Mouse (Mus musculus): Measurements from ENCODE around the gene Cox8a.

DNA sequence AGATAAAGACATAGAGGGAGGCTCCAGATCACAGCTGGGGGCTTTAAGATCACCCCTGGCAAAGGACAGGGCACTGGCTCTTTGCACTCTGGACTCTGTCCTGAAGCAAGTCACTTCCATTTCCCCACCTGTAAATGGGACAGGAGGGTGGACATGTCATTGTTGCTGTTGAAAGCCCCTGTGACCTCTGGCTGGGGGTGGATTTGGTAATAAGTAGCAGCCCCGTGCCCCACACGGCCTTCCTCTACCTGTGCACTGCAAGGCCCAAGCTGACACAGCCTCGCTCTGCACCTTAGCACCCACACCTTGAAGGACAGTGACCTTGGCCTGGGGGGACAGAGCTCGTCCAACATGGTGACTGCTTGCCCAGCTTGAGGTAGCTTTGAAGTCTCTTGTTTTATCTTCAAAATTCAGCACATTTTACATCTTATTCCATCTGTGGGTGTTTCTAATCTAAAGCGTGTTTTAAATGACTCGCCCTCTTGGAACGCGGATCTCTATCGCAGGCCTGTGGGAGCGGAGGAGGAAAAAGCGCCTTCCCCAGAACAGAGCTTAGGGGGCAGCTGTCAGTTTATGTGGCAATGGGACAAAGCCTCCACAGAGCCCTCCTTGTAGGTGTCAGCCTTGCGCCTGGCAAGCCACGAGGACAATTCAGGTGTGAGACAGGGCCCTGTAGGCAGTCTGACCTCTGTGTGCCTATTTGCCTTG is 39.5 kb downstream of the Cox8a start:
- TF ChIP-seq CTCF (IDR thresholded peaks at IDR 0.05; ENCODE audit: low read depth, low read length) (no peak), GATA1 (IDR thresholded peaks at IDR 0.05; ENCODE audit: borderline replicate concordance, low read length) (no peak)

All from G1E (cell line).